Mouse (Mus musculus) adrenal gland, postnatal 36 days (tissue): ENCODE data around the gene Smim6. TPM values are rescaled to one million over a fixed set of nuclear protein-coding genes. Genes with fewer than 3 reads are reported as not detected.

Experiments
- DNase-seq, 2 experiments: peaks; one replicate each; pipeline ENCODE4 v3.0.0; 2021; ENCODE audit warnings: mixed read lengths in 1 of 2
- total RNA-seq, 2 experiments: library from RNA; stranded (reverse); gene quantifications; 2 replicates each; pipeline ENCODE4 v1.2.3; 2021

The Smim6 gene
- total RNA-seq, 2 experiments from 2014 or later, result not detected

- no peak for DNase-seq
These were observed 11.1 kb upstream of the Smim6 start for GRCm38 (mm10) chr11:115900561-115901337.

GRCm38 (mm10) chr11:115901338-115902161 lies 10.3 kb upstream of the Smim6 start:
- DNase-seq, result no peak

GRCm38 (mm10) chr11:115902177-115902576 lies 9.6 kb upstream of the Smim6 start:
- no peak for DNase-seq

GRCm38 (mm10) chr11:115902831-115903230 lies 9.0 kb upstream of the Smim6 start:
- peak in 1 of 2 experiments; percentile 40 for DNase-seq

GRCm38 (mm10) chr11:115903384-115904230 lies 8.2 kb upstream of the Smim6 start:
- no peak for DNase-seq

- no peak for DNase-seq
These were observed 7.4 kb upstream of the Smim6 start for GRCm38 (mm10) chr11:115904231-115904955.

GRCm38 (mm10) chr11:115904956-115905790 lies 6.6 kb upstream of the Smim6 start:
- no peak for DNase-seq

- DNase-seq, result peak; percentile 44 to 62
These were observed 5.7 kb upstream of the Smim6 start for GRCm38 (mm10) chr11:115906116-115906515.

GRCm38 (mm10) chr11:115906521-115906920 lies 5.3 kb upstream of the Smim6 start:
- DNase-seq, result no peak

- DNase-seq, result no peak
These were observed 669 bp upstream of the Smim6 start for GRCm38 (mm10) chr11:115911134-115911561.

- no peak for DNase-seq
These were observed 4.8 kb downstream of the Smim6 start for GRCm38 (mm10) chr11:115916579-115916978.

- no peak for DNase-seq
These were observed 6.8 kb downstream of the Smim6 start for GRCm38 (mm10) chr11:115918637-115919036.

GRCm38 (mm10) chr11:115919073-115919472 lies 7.3 kb downstream of the Smim6 start:
- DNase-seq, result no peak

- DNase-seq, result peak; percentile 67 to 72
These were observed 8.4 kb downstream of the Smim6 start for GRCm38 (mm10) chr11:115920110-115920818.

GRCm38 (mm10) chr11:115921986-115922385 lies 10.2 kb downstream of the Smim6 start:
- no peak for DNase-seq

GRCm38 (mm10) chr11:115929031-115929430 lies 17.2 kb downstream of the Smim6 start:
- no peak for DNase-seq

- DNase-seq, result no peak
These were observed 18.0 kb downstream of the Smim6 start for GRCm38 (mm10) chr11:115929818-115930217.

- DNase-seq, result no peak
These were observed 19.4 kb downstream of the Smim6 start for GRCm38 (mm10) chr11:115931235-115931634.

- DNase-seq, result peak; percentile 96 to 97
These were observed 21.4 kb downstream of the Smim6 start, which contains the start of the genes Sap30bp and Recql5 for GRCm38 (mm10) chr11:115933108-115933746. TSS of gene Sap30bp (plus strand) at chr11:115933282. TSS of gene Recql5 (minus strand) at chr11:115933477.
